Mouse (Mus musculus) cortical plate, adult 2 months (tissue): ENCODE results near the gene Krt88. TPM values are rescaled to one million over a fixed set of nuclear protein-coding genes. Genes with fewer than 3 reads are reported as not detected.

Experiments
- H3K27ac ChIP-seq: fragments of 200-500 bp; 2 replicates; pipeline ENCODE4 v1.5.1; 2012; ENCODE audit warnings: low read length, control low read depth, inconsistent platforms; ENCODE audit not compliant: insufficient read depth
- H3K4me1 ChIP-seq: fragments of 200-500 bp; 2 replicates; pipeline ENCODE4 v1.6.1; 2011; ENCODE audit warnings: low read length; ENCODE audit not compliant: control insufficient read depth, insufficient read depth
- H3K4me3 ChIP-seq: fragments of 200-500 bp; 2 replicates; pipeline ENCODE4 v1.5.1; 2011; ENCODE audit warnings: mild to moderate bottlenecking, low read length, control low read depth; ENCODE audit not compliant: insufficient read depth
- CTCF ChIP-seq: fragments of 200-500 bp; IDR thresholded peaks from 2 replicates; pipeline ENCODE4 v1.5.1; 2011; ENCODE audit warnings: mild to moderate bottlenecking, control low read depth, low read length; ENCODE audit not compliant: insufficient read depth; ENCODE audit errors: extremely low read depth
- POLR2A ChIP-seq: fragments of 200-500 bp; IDR thresholded peaks from 2 replicates; pipeline ENCODE4 v1.6.1; 2011; ENCODE audit warnings: mild to moderate bottlenecking, low read length, control low read depth; ENCODE audit not compliant: insufficient read depth; ENCODE audit errors: extremely low read depth
- polyA plus RNA-seq: library from polyadenylated mRNA; depleted of rRNA; stranded (reverse); fragments of >200 nt; gene quantifications from 2 replicates; pipeline ENCODE4 v1.2.3, GENCODE M21; 2012; rRNA removed

Gene Krt88
- polyA plus RNA-seq, 1 experiment = 0.13 TPM

DNA sequence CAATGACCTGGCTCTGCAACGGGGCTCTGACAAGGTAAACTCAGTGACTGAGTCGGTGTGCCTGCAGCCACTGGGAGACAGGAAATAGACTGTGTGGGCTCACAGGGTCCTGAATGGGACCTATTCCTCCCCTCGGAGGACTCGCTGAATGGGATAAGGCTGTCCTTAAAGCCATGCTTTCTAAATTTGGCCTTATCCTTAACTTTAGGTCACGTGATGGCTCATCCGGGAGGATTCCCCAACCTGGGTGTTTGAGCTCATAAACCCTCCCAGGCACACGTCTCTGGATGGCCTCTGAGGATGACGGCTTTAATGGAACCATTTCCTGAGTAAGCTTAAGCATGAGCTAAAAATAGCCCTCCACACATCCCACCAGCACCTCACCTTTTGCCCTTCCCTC lies 45.2 kb downstream of the Krt88 start:
- Histone ChIP-seq H3K4me1 (no peaks in the 10 kb centered on the region), H3K4me3 (no peak overlapping the region), H3K27ac (no peak overlapping the region)
- TF ChIP-seq POLR2A (no peak), CTCF (no peak)

GRCm38 (mm10) chr15:101493713-101494112 lies 46.2 kb downstream of the Krt88 start:
- no peak overlapping the region for H3K4me3 ChIP-seq
- no peak for TF ChIP-seq CTCF
- no peak for TF ChIP-seq POLR2A
- H3K27ac ChIP-seq = no peak overlapping the region
- no peaks in the 10 kb centered on the region for H3K4me1 ChIP-seq

DNA sequence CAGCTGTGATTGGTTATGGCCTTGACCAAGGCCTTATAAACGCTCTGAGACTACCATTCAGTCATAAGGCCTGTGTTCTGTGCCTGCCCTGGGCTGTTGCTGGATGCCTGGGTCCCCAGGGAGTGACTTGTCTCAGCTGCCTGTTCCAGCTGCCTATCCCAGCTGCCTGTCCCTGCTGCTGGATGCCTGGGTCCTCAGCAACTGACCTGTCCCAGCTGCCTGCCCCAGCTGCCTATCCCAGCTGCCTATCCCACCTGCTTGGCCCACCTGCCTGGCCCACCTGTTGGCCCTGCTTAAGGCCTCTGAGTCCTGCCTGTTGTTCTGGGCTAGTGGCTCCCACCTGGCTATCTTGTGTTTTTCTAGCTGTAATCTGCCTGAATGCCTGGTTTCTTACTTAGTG lies 46.7 kb downstream of the Krt88 start:
- no peak overlapping the region for H3K4me3 ChIP-seq
- no peaks in the 10 kb centered on the region for H3K4me1 ChIP-seq
- H3K27ac ChIP-seq = no peak overlapping the region
- no peak for TF ChIP-seq CTCF
- TF ChIP-seq POLR2A = no peak

- Histone ChIP-seq H3K4me3 (no peak overlapping the region), H3K27ac (no peak overlapping the region), H3K4me1 (no peaks in the 10 kb centered on the region)
- TF ChIP-seq CTCF (no peak), POLR2A (no peak)
Observed at GRCm38 (mm10) chr15:101495266-101495665, 47.7 kb downstream of the Krt88 start.

- Histone ChIP-seq H3K4me3 (no peak overlapping the region), H3K27ac (no peak overlapping the region), H3K4me1 (no peaks in the 10 kb centered on the region)
- peak; percentile 48 for TF ChIP-seq CTCF
- TF ChIP-seq POLR2A = no peak
Observed at GRCm38 (mm10) chr15:101497181-101497580, 49.6 kb downstream of the Krt88 start.

Other genes with a start within 250 kb of the Krt88 start
- 39.7 and 41.0 TPM in 2 replicates for gene Grasp, start 223.6 kb upstream of the Krt88 start, polyA plus RNA-seq
- 76.6 and 103 TPM in 2 replicates for gene Nr4a1, start 193.5 kb upstream of the Krt88 start, polyA plus RNA-seq
- 55.3 and 56.0 TPM in 2 replicates for gene Atg101, start 163.5 kb upstream of the Krt88 start, polyA plus RNA-seq
- gene 6030408B16Rik, start 154.5 kb upstream of the Krt88 start, polyA plus RNA-seq = 0.13 and 0.23 TPM in 2 replicates
- 5.7 and 6.2 TPM in 2 replicates for gene Krt80, start 77.6 kb upstream of the Krt88 start, polyA plus RNA-seq
- 0.33 and 0.36 TPM in 2 replicates for gene Krt7, start 36.7 kb upstream of the Krt88 start, polyA plus RNA-seq
- 0.09 TPM in 1 of 2 replicates, not detected in the other for gene Krt87, start 8.9 kb upstream of the Krt88 start, polyA plus RNA-seq
- not detected in 2 replicates for gene Krt81, start 16.0 kb downstream of the Krt88 start, polyA plus RNA-seq
- gene Krt86, start 25.7 kb downstream of the Krt88 start, polyA plus RNA-seq = not detected in 2 replicates
- gene Krt83, start 43.8 kb downstream of the Krt88 start, polyA plus RNA-seq = not detected in 2 replicates
- not detected in 2 replicates for gene Gm49425, start 69.5 kb downstream of the Krt88 start, polyA plus RNA-seq
- not detected in 2 replicates for gene Krt84, start 85.1 kb downstream of the Krt88 start, polyA plus RNA-seq
- gene Krt82, start 102.9 kb downstream of the Krt88 start, polyA plus RNA-seq = not detected in 2 replicates
- gene Krt90, start 115.2 kb downstream of the Krt88 start, polyA plus RNA-seq = 0.04 TPM in 1 of 2 replicates, not detected in the other
- gene Krt75, start 126.2 kb downstream of the Krt88 start, polyA plus RNA-seq = not detected in 2 replicates
- gene Gm5414, start 180.4 kb downstream of the Krt88 start, polyA plus RNA-seq = not detected in 2 replicates
- gene Gm5478, start 199.6 kb downstream of the Krt88 start, polyA plus RNA-seq = not detected in 2 replicates
- not detected in 2 replicates for gene Krt6b, start 232.5 kb downstream of the Krt88 start, polyA plus RNA-seq
- not detected in 2 replicates for gene Krt6a, start 246.6 kb downstream of the Krt88 start, polyA plus RNA-seq